Mouse (Mus musculus) thymus, adult 2 months (tissue): ENCODE data around the gene Ankrd52.

Experiments
- CTCF ChIP-seq: fragments of 200-500 bp; IDR thresholded peaks from 2 replicates; pipeline ENCODE4 v1.5.1; 2012; ENCODE audit warnings: mild to moderate bottlenecking, control low read depth, low read length, moderate library complexity, borderline replicate concordance; ENCODE audit not compliant: control insufficient read depth, poor library complexity, insufficient read depth; ENCODE audit errors: extremely low read depth
- POLR2A ChIP-seq: fragments of 200-500 bp; IDR thresholded peaks from 2 replicates; pipeline ENCODE4 v1.6.1; 2012; ENCODE audit warnings: mild to moderate bottlenecking, low read length, control low read depth, moderate library complexity; ENCODE audit not compliant: control insufficient read depth, poor library complexity, insufficient read depth; ENCODE audit errors: extremely low read depth

DNA sequence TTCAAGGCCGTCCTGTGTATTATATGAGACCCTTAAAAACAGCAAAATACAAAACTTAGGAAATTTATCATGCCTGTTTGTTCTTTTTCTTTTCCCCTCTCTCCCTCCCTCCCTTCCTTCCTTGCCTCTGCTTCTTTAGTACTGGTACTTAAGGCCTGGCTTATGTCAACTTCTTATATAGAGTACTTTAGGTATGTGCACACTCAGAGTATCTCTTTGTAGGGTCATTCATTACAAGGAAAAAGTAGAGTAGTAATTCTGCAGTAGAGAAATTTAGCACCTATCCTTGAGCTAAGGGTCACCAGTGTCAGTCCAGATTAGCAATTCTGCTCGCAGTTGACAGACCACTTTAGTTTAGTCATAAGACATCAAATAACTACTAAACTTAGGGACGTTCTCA is 48.3 kb downstream of the Ankrd52 start:
- no peak for TF ChIP-seq POLR2A
- no peak for TF ChIP-seq CTCF
